Mouse (Mus musculus) spleen, adult 2 months (tissue): ENCODE measurements around the gene Nudt13.

Experiments
- CTCF ChIP-seq: fragments of 200-500 bp; IDR thresholded peaks from 2 replicates; pipeline ENCODE4 v1.5.1; 2011; ENCODE audit warnings: mild to moderate bottlenecking, inconsistent platforms; ENCODE audit not compliant: insufficient read depth, insufficient read length, insufficient replicate concordance; ENCODE audit errors: extremely low read depth
- POLR2A ChIP-seq: fragments of 200-500 bp; IDR thresholded peaks from 2 replicates; pipeline ENCODE4 v1.6.1; 2011; ENCODE audit warnings: low read depth, low read length, inconsistent platforms

DNA sequence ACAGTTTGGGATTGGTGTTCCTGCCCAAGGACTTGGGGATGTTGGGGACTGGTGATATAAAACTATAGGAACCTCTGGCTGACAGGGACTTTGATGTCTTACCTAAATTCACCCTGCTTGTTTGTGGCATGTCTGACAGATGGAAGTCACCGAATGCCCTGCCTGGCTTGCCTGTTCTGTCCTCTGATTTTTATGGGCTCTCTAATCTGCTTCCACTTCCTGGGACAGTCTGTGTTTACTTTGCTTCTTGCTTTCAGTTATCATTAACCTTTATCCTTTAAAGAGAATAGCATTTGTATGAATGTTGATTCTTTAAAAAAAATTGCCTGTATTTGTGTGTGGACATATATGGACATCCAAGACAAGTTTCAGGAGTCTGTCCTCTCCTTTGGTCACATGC lies 20.6 kb downstream of the Nudt13 start:
- TF ChIP-seq CTCF (no peak), POLR2A (no peak)
